Mouse (Mus musculus) midbrain, embryonic 12.5 days (tissue): ENCODE results near the gene Uck2. TPM values are rescaled to one million over a fixed set of nuclear protein-coding genes. Genes with fewer than 3 reads are reported as not detected.
A peak's percentile ranks its signal among the peaks of the same experiment; 100 is the strongest.

ENCODE experiments used
- ATAC-seq: fragments of 200-750 bp; cut with Nextera tagmentation; 2 replicates; pipeline ENCODE4 v1.8.0; 2017; ENCODE audit warnings: low read depth, moderate TSS enrichment, moderate library complexity; ENCODE audit not compliant: low FRiP score
- H3K27ac ChIP-seq: fragments of 300-500 bp; sonication (generic); replicated peaks from 2 replicates; pipeline ENCODE4 v1.5.1; 2016; ENCODE audit warnings: mild to moderate bottlenecking
- H3K27me3 ChIP-seq: fragments of 300-500 bp; sonication (generic); 2 replicates; pipeline ENCODE4 v1.6.1; 2016; ENCODE audit warnings: mild to moderate bottlenecking
- H3K36me3 ChIP-seq: fragments of 300-500 bp; sonication (generic); 2 replicates; pipeline ENCODE4 v1.6.1; 2016
- H3K4me1 ChIP-seq: fragments of 300-500 bp; sonication (generic); 2 replicates; pipeline ENCODE4 v1.6.1; 2016
- H3K4me2 ChIP-seq: fragments of 300-500 bp; sonication (generic); replicated peaks from 2 replicates; pipeline ENCODE4 v1.6.1; 2016; ENCODE audit warnings: mild to moderate bottlenecking, moderate library complexity
- H3K4me3 ChIP-seq: fragments of 300-500 bp; sonication (generic); 2 replicates; pipeline ENCODE4 v1.5.1; 2016; ENCODE audit warnings: mild to moderate bottlenecking
- H3K9ac ChIP-seq: fragments of 300-500 bp; sonication (generic); replicated peaks from 2 replicates; pipeline ENCODE4 v1.6.1; 2016; ENCODE audit warnings: mild to moderate bottlenecking, moderate library complexity
- H3K9me3 ChIP-seq: fragments of 300-500 bp; sonication (generic); 2 replicates; pipeline ENCODE4 v1.6.1; 2016; ENCODE audit warnings: mild to moderate bottlenecking
- WGBS: fragments of 180-500 bp; shearing (Covaris S2); methylation state at CpG from one replicate; pipeline ENCODE4 v1.1.7; 2016; 5-methylcytosine and 5-hydroxymethylcytosine counted together
- polyA plus RNA-seq: library from polyadenylated mRNA; unstranded; fragments of >200 nt; fragmentation: Nextera tagmentation; extraction: Ambion mirVana; gene quantifications from 2 replicates; pipeline ENCODE4 v1.2.1, GENCODE M21; 2016

Gene Uck2
- polyA plus RNA-seq, 1 experiment from 2014 or later, result 110 TPM

- H3K27ac ChIP-seq, result no peak overlapping the region
- H3K9ac ChIP-seq, result no peak overlapping the region
- peaks cover 4% of the 10 kb centered on the region for H3K4me1 ChIP-seq
- ATAC-seq, result no peak
- 88% methylated on average over 9 of the region's 9 CpGs for WGBS
- H3K4me2 ChIP-seq, result no peak overlapping the region
- no peaks in the 10 kb centered on the region for H3K27me3 ChIP-seq
- no peaks in the 10 kb centered on the region for H3K9me3 ChIP-seq
- H3K4me3 ChIP-seq, result no peak overlapping the region
- H3K36me3 ChIP-seq, result peaks cover 37% of the 10 kb centered on the region
These were observed 62.6 kb downstream of the Uck2 start for GRCm38 (mm10) chr1:167222382-167223010.

- H3K9ac ChIP-seq, result no peak overlapping the region
- no peak overlapping the region for H3K4me2 ChIP-seq
- peak; percentile 62 for ATAC-seq
- no peak overlapping the region for H3K4me3 ChIP-seq
- 6% methylated on average over 5 of the region's 5 CpGs for WGBS
- H3K9me3 ChIP-seq, result no peaks in the 10 kb centered on the region
- no peaks in the 10 kb centered on the region for H3K27me3 ChIP-seq
- H3K4me1 ChIP-seq, result peaks cover 4% of the 10 kb centered on the region
- peaks cover 19% of the 10 kb centered on the region for H3K36me3 ChIP-seq
- H3K27ac ChIP-seq, result no peak overlapping the region
These were observed 64.6 kb downstream of the Uck2 start for GRCm38 (mm10) chr1:167220303-167221174.

- 86% methylated on average over 3 of the region's 3 CpGs for WGBS
- Histone ChIP-seq H3K9me3 (no peaks in the 10 kb centered on the region), H3K36me3 (no peaks in the 10 kb centered on the region), H3K4me3 (no peak overlapping the region), H3K9ac (no peak overlapping the region), H3K27ac (no peak overlapping the region), H3K27me3 (no peaks in the 10 kb centered on the region), H3K4me1 (no peaks in the 10 kb centered on the region; the same call in 1 of the 2 replicates), H3K4me2 (no peak overlapping the region)
- ATAC-seq, result no peak
These were observed 69.7 kb downstream of the Uck2 start for GRCm38 (mm10) chr1:167215460-167215859.

- H3K4me2 ChIP-seq, result no peak overlapping the region
- no peak overlapping the region for H3K27ac ChIP-seq
- H3K4me1 ChIP-seq, result peaks cover 4% of the 10 kb centered on the region
- H3K36me3 ChIP-seq, result no peaks in the 10 kb centered on the region
- no peaks in the 10 kb centered on the region for H3K9me3 ChIP-seq
- ATAC-seq, result no peak
- H3K9ac ChIP-seq, result no peak overlapping the region
- H3K27me3 ChIP-seq, result no peaks in the 10 kb centered on the region
- no peak overlapping the region for H3K4me3 ChIP-seq
- 93% methylated on average over 1 of the region's 1 CpGs for WGBS
These were observed 72.4 kb downstream of the Uck2 start for GRCm38 (mm10) chr1:167212710-167213109.

- Histone ChIP-seq H3K9me3 (no peaks in the 10 kb centered on the region), H3K4me3 (no peak overlapping the region), H3K4me1 (peaks cover 4% of the 10 kb centered on the region), H3K36me3 (no peaks in the 10 kb centered on the region), H3K4me2 (peak overlapping the region; percentile 23; the same call in 1 of the 2 replicates), H3K27me3 (no peaks in the 10 kb centered on the region), H3K27ac (no peak overlapping the region), H3K9ac (no peak overlapping the region)
- WGBS, result 31% methylated on average over 7 of the region's 7 CpGs
- ATAC-seq, result peak; percentile 67; the same call in 1 of the 2 replicates
These were observed 73.0 kb downstream of the Uck2 start for GRCm38 (mm10) chr1:167211979-167212614.

- Histone ChIP-seq H3K4me2 (no peak overlapping the region), H3K27me3 (no peaks in the 10 kb centered on the region), H3K9ac (no peak overlapping the region), H3K4me1 (peaks cover 4% of the 10 kb centered on the region), H3K4me3 (no peak overlapping the region), H3K27ac (peak overlapping the region; percentile 31), H3K36me3 (no peaks in the 10 kb centered on the region), H3K9me3 (no peaks in the 10 kb centered on the region)
- no peak for ATAC-seq
- 14% methylated on average over 4 of the region's 4 CpGs for WGBS
These were observed 76.3 kb downstream of the Uck2 start for GRCm38 (mm10) chr1:167208816-167209215.

- 78% methylated on average over 8 of the region's 8 CpGs for WGBS
These were observed 79.9 kb downstream of the Uck2 start for GRCm38 (mm10) chr1:167205177-167205750.

GRCm38 (mm10) chr1:167204421-167204820 is 80.7 kb downstream of the Uck2 start:
- Histone ChIP-seq H3K27me3 (no peaks in the 10 kb centered on the region), H3K4me2 (no peak overlapping the region), H3K4me3 (no peak overlapping the region), H3K9ac (no peak overlapping the region), H3K4me1 (peaks cover 4% of the 10 kb centered on the region; the same call in 1 of the 2 replicates), H3K36me3 (no peaks in the 10 kb centered on the region), H3K27ac (no peak overlapping the region), H3K9me3 (no peaks in the 10 kb centered on the region)
- WGBS, result 93% methylated on average over 1 of the region's 1 CpGs
- no peak for ATAC-seq

More at GRCm38 (mm10) chr1:167205177-167205750, 79.9 kb downstream of the Uck2 start:
- H3K4me3 ChIP-seq, result no peak overlapping the region
- H3K4me1 ChIP-seq, result peaks cover 4% of the 10 kb centered on the region; the same call in 1 of the 2 replicates
- no peaks in the 10 kb centered on the region for H3K9me3 ChIP-seq
- no peaks in the 10 kb centered on the region for H3K36me3 ChIP-seq
- H3K27me3 ChIP-seq, result no peaks in the 10 kb centered on the region
- H3K9ac ChIP-seq, result no peak overlapping the region
- H3K4me2 ChIP-seq, result no peak overlapping the region
- ATAC-seq, result no peak
- no peak overlapping the region for H3K27ac ChIP-seq

- 68% methylated on average over 8 of the region's 8 CpGs for WGBS
- H3K27me3 ChIP-seq, result no peaks in the 10 kb centered on the region
- peaks cover 8% of the 10 kb centered on the region; the same call in 1 of the 2 replicates for H3K4me1 ChIP-seq
- no peak overlapping the region for H3K4me2 ChIP-seq
- peak; percentile 60 for ATAC-seq
- 0 out of 2 replicates have a peak overlapping the region, but pooled peaks have one; percentile 10 for H3K27ac ChIP-seq
- H3K36me3 ChIP-seq, result no peaks in the 10 kb centered on the region
- no peaks in the 10 kb centered on the region for H3K9me3 ChIP-seq
- no peak overlapping the region for H3K4me3 ChIP-seq
- no peak overlapping the region for H3K9ac ChIP-seq
These were observed 90.4 kb downstream of the Uck2 start for GRCm38 (mm10) chr1:167194766-167195165.

- Histone ChIP-seq H3K36me3 (no peaks in the 10 kb centered on the region), H3K27me3 (no peaks in the 10 kb centered on the region)
These were observed 97.3 kb downstream of the Uck2 start for GRCm38 (mm10) chr1:167187791-167188190.

GRCm38 (mm10) chr1:167181919-167182616 is 103.1 kb downstream of the Uck2 start:
- peak; percentile 94 for ATAC-seq
- H3K27me3 ChIP-seq, result no peaks in the 10 kb centered on the region
- no peaks in the 10 kb centered on the region for H3K36me3 ChIP-seq
- H3K4me3 ChIP-seq, result no peak overlapping the region
- no peaks in the 10 kb centered on the region for H3K9me3 ChIP-seq
- peak overlapping the region; percentile 80 for H3K27ac ChIP-seq
- H3K4me2 ChIP-seq, result no peak overlapping the region
- WGBS, result 29% methylated on average over 9 of the region's 9 CpGs
- no peak overlapping the region for H3K9ac ChIP-seq
- peaks cover 12% of the 10 kb centered on the region for H3K4me1 ChIP-seq

More at GRCm38 (mm10) chr1:167187791-167188190, 97.3 kb downstream of the Uck2 start:
- Histone ChIP-seq H3K9ac (no peak overlapping the region), H3K4me1 (peaks cover 6% of the 10 kb centered on the region; the same call in 1 of the 2 replicates), H3K27ac (no peak overlapping the region), H3K4me2 (no peak overlapping the region), H3K4me3 (no peak overlapping the region), H3K9me3 (no peaks in the 10 kb centered on the region)
- 42% methylated on average over 5 of the region's 5 CpGs for WGBS
- ATAC-seq, result no peak
